Mouse (Mus musculus) cerebellum, adult 18-20 months (tissue): Measurements from ENCODE around the gene Ost4.

Experiments
- DNase-seq, 2 experiments: peaks; one replicate each; pipeline ENCODE4 v3.0.0; 2021

Ost4 gene

GRCm38 (mm10) chr5:30907413-30908059, at the start of gene Ost4:
Gene Ost4, minus strand, starts transcription at chr5:30907788.
- peak; percentile 93 to 95 for DNase-seq

DNA sequence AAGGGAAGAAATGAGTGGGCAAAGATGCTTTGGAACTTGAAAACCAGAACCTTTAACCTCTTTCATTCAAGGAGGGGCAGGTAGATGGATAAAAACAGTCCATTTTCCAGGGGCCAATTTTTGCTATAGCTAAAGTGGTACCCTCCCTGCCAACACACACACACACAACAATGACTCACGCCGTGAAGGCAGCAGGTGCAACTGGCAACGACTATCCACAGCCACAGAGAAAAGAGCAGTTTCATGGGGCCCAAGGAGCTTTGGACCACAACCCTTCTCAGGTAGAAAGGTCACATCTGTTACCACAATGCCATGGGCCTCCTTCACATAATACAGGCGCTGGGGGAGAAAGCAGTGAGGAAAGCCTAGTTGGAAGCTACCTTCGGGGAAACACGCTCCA, 48.2 kb upstream of the Ost4 start:
- peak in 1 of 2 experiments; percentile 30 for DNase-seq

- peak in 1 of 2 experiments; percentile 21 for DNase-seq
Measured at GRCm38 (mm10) chr5:30954556-30954955, 47.0 kb upstream of the Ost4 start.

DNA sequence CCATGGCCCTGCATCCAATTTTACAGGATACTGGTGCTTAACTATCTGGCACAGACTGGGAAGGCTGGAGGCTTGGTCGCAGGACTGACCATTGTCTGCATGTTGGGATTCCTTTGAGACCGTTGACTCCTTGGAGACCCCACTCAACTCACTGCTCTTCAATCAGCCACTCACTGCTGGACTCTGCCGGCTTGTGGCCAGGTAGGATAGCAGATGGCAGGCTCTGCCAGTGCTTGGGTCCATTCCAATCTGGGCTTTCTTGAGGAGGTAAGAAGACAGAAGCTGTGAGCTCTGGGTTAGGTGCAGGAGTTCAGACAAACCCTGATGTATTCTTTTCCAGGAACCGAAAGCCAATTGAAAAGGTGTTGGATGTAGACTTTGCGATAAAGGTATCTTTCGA, 46.5 kb upstream of the Ost4 start:
- DNase-seq: peak; percentile 64

DNA sequence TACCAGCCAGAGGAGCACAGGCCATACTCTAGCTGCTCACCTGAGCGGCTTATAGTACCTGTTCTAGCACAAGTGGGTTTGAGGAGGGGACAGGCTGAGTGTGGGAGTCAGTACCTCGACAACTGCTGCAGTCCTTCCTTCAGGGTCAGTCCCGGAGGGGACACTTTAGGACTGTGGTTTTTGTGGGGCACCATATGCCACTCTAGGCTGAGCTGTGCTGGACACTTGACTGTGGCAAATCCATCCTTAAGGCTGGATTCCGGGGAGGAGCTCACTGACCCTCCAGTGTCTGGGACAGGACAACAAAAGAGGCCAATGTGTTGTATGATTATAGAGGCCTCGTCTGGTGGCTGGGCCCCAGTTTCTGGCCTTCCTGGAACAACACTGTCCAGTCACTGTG, 45.0 kb upstream of the Ost4 start:
- peak in 1 of 2 experiments; percentile 17 for DNase-seq

GRCm38 (mm10) chr5:30951706-30952105, 44.1 kb upstream of the Ost4 start:
- DNase-seq: no peak

DNA sequence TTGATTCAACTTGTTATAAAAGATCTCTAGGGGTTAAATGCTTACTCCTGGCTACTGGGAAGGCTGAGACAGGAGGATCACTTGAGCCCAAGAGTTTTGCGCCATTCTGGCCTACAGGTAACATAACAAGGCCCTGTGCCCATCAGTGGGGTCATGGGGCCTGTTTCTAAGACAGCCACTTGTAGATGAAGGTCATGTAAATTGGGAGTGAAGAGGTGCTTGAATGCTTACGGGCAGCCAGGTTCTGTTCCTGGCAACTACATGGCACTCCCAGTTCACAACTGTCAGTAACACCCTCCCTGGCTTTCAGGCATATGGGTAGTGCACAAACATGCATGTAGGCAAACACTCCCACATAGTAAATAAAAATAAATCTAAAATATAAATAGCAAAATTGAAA, 43.3 kb upstream of the Ost4 start:
- DNase-seq: peak in 1 of 2 experiments; percentile 10

DNA sequence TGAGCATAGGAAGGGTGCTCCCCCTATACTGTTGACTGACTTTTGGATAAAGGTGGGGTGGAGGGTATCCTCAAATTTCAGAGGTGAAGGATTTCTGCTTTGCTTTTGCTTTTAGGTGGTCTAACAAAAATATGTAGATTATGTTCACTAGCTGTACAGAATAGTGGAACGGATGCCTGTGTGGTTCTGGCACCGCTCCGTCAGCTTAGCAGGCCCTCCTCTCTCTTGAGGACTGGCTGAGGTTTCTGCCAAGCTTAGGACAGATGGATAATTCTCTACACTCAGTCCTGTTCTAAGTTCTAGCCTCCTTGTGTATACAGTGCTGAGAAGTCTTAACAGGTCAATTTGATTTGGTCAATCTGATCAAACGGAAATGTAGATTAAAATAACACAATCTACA, 42.9 kb upstream of the Ost4 start:
- peak; percentile 43 to 50 for DNase-seq

DNA sequence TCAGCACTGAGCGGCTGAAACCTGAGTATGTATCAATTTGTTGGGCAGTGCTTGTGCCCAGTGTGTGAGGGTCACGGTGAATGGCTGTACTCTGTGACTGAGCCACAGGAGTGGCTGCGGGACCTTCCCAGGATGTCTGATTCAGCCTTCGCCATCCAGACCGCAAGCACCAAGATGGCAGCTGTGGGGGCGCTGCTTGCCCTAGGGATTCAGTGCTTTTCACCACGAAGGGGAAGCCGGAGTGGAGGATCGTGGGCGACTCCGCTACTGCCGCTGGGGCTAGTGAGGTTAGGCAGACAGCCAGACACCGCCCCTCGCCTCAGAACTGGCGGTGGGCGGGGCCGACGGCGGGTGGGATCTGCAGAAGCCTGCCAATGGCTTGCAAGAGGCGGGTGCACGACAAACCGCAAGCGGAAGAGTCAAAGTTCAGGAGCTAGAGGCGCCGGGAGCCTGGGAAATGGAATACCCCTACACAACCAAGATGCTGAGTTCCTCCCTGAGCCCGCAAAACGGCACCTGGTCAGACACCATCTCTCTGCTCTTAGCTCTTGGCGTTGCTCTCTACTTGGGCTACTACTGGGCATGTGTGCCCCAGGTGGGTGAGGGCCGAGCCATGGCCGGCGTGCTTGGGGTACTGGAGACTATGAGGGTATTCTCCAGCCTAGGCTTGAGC, 42.2 kb upstream of the Ost4 start:
- peak; percentile 84 to 85 for DNase-seq

DNA sequence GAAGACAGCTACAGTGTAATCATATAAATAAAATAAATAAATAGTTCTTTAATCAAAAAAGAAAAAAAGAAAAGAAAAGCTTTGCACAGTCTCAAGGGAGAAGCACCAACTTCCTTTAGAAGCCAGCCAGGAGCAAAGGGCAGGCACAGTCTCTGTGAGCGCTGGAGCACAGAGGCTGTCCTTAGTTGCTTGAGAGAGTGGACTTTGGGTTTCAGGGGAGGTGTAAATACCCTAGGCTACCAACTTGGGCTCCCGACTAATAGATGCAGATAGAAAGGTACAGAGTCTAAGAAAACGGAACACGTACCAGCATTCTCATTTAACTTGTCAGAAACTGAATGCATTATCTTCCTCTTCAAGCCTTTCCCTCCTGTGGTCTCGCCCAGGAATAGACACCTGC, 41.0 kb upstream of the Ost4 start:
- DNase-seq: no peak

GRCm38 (mm10) chr5:30944956-30945781, 37.6 kb upstream of the Ost4 start, which contains the start of gene Cgref1:
Gene Cgref1, minus strand, starts transcription at chr5:30945591.
- DNase-seq: peak; percentile 78 to 82

GRCm38 (mm10) chr5:30944344-30944743, 36.8 kb upstream of the Ost4 start:
- no peak for DNase-seq

DNA sequence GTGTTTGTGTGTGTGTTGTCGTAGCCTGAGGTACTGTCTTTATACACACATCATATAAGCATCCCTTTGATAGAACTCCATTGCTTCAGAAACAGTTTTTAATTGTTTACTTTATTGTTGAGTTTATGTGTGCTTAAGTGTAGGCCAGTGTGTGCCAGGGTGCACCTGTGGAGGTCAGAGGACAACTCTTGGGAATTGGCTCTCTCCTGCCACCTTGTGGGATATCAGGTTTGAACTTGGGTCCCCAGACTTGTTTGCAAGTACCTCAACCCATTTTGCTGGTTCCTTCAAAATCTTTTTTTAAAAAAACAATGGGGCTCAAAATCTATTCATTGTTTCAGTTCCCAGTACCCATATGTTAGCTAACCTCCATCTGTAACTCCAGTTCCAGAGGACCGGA, 35.4 kb upstream of the Ost4 start:
- no peak for DNase-seq

DNA sequence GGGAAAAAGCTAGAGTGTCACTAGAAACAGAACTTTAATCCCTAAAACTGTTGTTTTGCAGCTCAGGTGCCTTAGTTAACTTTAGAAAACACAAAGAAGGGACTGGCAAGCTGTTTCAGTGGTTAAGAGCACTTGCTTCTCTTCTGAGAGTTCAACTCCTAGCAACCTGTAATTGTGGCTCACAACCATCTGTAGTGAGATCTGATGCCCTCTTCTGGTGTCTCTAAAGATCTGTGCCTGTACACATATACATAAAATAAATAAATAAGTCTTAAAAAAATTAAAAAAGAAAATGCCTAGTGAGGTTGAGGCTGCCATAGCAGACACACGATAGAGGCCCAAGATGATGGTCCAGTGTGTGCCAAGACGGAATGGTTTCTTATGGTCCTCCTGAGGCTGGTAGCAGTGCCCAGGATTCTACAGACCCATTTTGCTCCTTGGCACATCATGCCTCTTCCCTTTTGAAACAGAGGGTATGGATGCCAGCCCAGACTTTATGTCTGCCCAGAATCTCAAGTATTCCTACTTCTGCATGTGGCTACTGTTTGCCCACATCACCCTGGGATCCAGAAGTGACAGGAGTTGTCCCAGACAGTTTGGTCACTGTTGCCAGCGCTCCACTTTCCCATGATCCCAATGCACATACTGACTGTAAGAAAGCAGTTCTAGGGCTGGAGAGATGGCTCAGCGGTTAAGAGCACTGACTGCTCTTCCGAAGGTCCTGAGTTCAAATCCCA, 27.3 kb upstream of the Ost4 start:
- no peak for DNase-seq

DNA sequence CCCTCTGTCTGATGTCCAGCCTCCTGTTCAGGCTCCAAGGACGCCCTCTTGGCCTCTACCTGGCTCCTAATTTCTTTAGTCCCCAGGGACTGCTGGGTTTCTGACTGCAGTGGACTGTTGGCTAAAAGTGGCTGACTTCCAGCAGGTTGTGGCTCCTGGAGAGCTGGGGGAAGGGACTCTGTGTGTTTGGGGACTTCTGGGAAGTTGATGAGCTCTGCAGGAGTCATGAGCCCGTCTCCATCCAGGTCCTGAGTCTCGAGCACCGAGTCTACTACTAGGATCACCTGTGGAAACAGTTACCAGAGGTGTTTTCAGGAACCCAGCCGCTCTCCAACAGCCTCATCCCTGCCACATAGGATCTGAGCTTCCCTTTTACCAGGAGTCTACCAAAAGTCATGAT, 26.1 kb upstream of the Ost4 start:
- DNase-seq: no peak

DNA sequence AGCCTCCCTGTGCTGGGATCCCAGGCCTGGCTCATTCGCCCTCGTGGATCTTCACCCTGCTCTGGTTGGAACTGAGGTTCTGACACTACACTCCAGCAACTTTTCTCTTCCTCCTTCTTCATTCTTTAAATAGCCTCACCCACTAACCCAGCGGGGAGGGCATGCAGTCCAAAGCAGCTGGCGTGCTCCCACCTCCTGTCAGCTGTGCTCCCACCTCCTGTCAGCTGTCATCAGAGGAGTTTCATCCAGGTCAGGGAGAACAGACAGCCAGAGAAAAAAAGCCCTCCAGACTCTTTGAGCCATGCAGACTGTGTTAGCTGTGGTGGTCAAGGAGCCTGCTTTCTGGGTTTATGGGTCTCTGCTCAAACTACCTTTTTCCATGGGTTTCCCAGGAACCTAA, 23.8 kb upstream of the Ost4 start:
- no peak for DNase-seq

- no peak for DNase-seq
Measured at GRCm38 (mm10) chr5:30930846-30931245, 23.3 kb upstream of the Ost4 start.

DNA sequence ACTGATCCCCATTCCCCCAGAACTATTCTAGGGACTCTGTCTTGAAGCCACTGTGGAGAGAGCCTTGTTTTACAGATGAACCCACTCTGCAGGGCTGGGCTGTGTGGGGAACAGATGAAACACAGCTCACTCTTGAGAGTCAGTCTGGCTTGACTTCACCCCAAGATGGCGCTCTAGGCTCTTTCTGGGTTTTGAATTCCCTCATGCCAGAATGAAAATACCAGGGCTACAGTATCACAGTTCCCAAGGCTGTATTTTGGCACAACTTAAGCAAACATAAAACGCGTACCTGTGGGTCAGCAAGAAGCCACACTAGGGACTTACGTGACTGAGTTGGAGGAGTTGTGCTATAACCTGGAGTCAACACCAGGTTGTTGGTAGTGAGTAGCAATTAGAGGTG, 22.5 kb upstream of the Ost4 start:
- peak; percentile 84 to 85 for DNase-seq

- peak; percentile 35 to 59 for DNase-seq
Measured at GRCm38 (mm10) chr5:30927945-30928529, 20.4 kb upstream of the Ost4 start.

DNA sequence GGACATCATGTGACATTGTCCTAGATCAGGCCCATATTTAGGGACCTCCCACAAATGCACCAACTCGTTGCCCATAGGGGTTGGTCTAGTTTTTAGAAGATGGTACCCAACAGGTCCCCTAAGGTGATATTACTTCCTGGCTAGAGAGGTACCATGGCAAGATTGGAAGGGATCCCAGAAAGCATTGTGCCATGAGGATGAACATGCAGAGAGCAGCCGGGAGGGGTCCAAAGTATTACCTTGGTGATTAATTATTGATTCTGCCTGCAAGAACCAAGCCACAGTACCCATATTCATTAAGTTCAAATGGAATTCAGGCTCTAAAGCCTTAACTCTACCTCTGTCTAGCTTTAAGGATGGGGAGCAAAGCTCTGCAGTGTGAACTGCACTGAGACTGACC, 18.5 kb upstream of the Ost4 start:
- no peak for DNase-seq

DNA sequence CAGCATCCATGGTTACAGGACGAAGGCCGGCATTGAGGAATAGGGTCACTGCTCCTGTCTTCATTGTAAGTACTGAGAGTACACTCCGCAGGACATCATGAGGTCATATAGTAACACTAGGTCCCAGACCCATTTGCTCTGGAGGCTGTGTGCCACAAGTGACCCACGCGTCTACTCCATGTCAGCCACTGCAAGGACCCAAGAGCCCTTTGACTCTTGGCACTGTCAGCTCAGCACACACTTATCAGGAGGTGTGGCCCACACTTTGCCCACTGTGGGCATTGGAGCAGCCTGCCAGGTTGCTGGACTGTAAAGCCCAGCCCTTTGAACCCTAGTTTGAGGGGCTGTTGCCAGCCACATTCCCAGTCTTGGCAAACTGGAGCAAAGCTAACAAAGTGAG, 17.6 kb upstream of the Ost4 start:
- DNase-seq: no peak

DNA sequence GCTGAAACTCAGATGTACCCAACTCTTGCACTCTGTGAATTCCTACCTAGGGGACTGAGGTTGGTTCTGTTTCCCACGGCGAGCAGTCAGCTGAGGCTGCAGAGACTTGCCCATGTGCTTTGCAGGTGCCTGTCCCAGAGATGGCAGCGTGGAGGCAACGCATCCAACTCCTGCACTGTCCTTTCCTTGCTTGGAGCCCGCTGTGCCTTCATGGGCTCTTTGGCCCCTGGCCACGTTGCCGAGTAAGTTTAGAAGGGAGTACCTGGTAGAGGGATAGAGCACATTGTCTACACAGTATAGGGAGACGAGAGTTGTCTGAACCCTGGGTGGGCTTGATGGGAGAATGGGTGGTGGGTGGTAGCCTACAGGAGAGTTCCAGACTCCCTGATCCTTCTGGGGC, 17.0 kb upstream of the Ost4 start:
- DNase-seq: no peak

- no peak for DNase-seq
Measured at GRCm38 (mm10) chr5:30923119-30923518, 15.5 kb upstream of the Ost4 start.
